Mouse (Mus musculus) mouse embryonic stem cell (cell line): ENCODE measurements around the gene Pik3r2.

Source experiments
- in situ Hi-C, 2 experiments: fragments of 300-500 bp; cut with MboI; formaldehyde crosslinking; loops; 1 replicate in 1 of 2; 3 replicates in 1 of 2; pipeline ENCODE4 v1.14.3; 2019 to 2020; ENCODE audit warnings: low sequenced_read_pairs in 2 of 2, low pct_unique_long_range_greater_than_20kb in 1 of 2, mixed read lengths in 1 of 2; ENCODE audit not compliant: unreplicated experiment in 1 of 2

Pik3r2 gene

GRCm38 (mm10) chr8:70764026-70764425 is 12.5 kb downstream of the Pik3r2 start:
- in situ Hi-C loops, result loop anchor here in 1 of 2 experiments (5.0 kb wide), 1 partner anchor 47 kb away; the partner anchor contains the start of gene Gm3336

DNA sequence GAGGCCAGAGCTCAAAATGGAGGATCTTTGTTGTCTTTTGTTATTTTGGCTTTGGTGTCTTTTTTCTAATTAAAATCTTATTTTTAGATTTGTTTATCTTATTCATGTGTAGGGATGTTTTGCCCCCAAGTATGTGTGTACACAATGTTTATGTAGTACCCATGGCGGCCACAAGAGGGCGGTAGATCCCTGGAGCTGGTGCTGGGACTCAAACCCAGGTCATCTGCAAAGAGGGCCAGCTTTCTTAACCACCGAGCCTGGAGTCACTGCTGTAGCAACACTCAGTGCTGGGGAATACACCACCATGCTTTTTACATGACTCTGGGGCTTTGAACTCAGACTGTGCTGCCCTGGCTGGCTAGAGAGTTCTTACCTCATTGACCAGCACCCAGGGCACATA is 13.2 kb downstream of the Pik3r2 start:
- in situ Hi-C loops, result loop anchor here in 1 of 2 experiments (5.0 kb wide), 1 partner anchor 46 kb away; the partner anchor contains the start of gene Gm3336

GRCm38 (mm10) chr8:70762118-70762517 is 14.4 kb downstream of the Pik3r2 start:
- in situ Hi-C loops, result loop anchor here in 1 of 2 experiments (5.0 kb wide), 1 partner anchor 45 kb away; the partner anchor contains the start of gene Gm3336

- in situ Hi-C loops, result loop anchor here in 1 of 2 experiments (5.0 kb wide), 1 partner anchor 44 kb away; the partner anchor contains the start of gene Gm3336
Measured at GRCm38 (mm10) chr8:70760775-70761406, 15.6 kb downstream of the Pik3r2 start, which contains the start of gene Mpv17l2. Gene Mpv17l2, minus strand, starts transcription at chr8:70760946.

DNA sequence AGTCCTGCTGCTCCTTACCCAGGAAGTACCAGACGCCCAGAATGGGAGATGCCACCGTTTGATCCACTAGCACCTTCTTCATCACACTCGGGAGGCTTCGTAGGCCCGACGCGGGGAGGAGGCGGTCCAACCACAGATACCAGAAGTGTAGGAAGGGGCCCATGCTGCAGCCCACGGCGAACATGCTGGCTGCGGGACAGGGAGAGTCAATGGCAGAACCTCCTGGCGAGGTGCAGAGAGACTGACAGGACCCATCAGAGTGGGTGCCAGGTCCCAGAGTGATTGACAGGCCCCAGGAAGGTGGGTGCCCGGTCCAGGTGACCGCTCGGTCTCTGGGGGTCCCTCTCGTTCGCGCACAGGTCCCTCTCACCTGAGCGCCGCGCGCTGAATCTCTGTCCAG is 16.2 kb downstream of the Pik3r2 start:
- in situ Hi-C loops, result loop anchor here in 1 of 2 experiments (5.0 kb wide), 1 partner anchor 43 kb away; the partner anchor contains the start of gene Gm3336

DNA sequence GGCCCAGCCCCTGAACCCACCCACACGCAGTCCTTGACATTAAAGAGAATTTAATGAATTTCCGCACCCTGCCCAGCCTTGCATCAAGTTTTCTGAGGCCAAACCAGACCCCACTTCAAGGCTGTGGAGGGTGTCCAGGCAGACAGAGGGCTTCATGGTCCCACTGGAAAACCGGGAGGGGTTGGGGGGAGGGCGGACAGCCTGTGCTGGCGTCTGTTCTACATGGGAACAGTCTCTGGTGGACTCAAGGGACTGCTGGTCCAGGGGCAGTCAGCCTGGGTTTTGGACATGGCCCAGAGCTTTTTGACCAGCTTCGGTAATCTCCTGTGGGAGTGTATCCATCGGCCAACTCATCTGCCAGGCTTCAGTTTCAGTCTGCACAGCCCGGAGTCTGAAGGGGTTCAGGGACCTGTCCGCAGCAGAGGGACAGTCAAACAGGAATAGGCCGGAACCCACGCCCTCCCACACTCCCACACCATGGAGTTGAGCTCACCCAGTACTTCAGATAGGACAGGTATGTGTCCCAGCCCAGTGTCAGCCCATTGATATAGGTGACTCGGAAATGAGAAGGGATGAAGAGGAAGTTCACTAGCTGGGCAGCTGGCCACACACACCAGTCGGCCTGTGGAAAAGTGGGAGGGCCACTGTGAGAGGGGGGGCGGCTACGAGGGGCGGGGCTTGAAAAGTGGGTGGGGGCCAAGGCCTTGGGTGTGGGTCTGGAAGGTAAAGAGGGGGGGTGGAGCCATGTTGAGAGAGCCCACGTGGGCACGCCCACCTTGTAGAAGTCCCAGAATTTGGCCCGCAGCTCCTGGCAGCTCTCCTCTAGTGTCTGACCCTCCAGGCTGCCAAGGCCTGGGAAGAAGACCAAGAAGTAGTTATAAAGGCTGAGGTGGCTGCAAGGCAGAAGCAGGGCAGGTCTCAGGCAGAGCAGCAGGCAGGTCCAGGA is 17.6 kb downstream of the Pik3r2 start:
- in situ Hi-C loops, result no loop called here

- in situ Hi-C loops, result no loop called here
Measured at GRCm38 (mm10) chr8:70758308-70758615, 18.3 kb downstream of the Pik3r2 start.

GRCm38 (mm10) chr8:70757523-70758307 is 18.8 kb downstream of the Pik3r2 start:
- in situ Hi-C loops, result no loop called here

DNA sequence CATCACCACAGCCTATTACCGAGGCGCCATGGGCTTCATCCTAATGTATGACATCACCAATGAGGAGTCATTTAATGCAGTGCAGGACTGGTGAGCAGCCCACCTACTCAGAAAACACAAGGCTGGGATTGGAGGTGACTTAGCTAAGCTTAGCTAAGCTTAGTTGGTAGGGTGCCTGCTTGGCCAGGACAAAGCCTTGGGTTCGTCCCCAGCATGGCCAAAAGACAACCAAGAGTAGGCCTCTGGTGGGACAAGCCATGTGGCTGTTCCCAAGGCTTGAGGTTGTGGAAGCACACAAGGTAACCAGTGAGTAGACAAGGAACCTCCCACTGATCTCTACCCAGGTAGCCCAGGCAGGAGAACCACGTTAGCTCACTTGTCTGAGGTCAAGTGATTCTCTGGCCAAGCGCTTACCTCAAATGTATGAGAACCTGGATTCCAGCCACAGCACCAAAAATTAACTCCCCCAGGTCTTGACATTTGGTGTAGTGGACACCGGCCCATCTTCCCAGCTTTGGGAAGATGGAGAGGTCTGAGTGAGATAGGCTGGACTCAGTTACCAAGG is 20.0 kb downstream of the Pik3r2 start:
- in situ Hi-C loops, result no loop called here

GRCm38 (mm10) chr8:70755661-70756475 is 20.6 kb downstream of the Pik3r2 start:
- in situ Hi-C loops, result no loop called here

DNA sequence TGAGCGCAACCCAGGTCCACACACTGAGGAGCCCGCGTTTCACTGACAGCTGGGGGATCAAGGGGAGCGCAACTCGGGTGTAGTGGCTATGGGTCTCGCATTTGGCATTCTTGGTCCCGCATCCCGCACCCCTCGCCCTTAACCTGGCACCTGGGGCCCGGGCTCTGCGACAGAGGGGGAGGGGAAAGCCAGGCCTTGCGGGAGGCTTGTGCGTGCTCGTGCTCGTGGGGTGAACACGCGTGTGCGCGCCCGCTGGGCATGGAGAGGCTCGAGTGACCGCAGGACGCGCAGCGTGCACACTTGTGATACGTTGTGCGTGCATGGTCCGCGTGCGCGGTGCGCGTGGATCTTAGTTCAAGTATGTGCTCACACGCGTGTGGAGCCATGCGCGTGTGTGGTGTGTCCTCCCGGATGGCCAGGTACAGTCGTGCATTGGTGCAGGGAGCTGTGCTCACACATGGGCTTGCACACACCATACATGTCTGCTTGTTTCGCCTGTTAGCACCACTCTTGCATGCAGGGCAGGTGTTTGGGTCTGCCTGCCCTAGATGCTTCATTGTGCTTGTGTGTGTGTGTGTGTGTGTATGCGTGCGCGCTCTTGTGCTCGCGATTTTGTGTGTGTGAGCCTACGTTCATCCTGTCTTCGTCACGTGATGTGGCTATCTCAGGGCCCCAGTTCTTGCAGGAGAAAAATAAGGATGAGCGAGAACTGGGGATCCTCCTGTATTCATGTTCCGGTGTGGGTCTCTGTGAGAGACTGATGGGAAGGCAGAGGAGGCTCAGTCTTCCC is 21.4 kb downstream of the Pik3r2 start:
- in situ Hi-C loops, result loop anchor here in 1 of 2 experiments (5.0 kb wide), 1 partner anchor 43 kb away; no protein-coding TSS in a partner anchor

DNA sequence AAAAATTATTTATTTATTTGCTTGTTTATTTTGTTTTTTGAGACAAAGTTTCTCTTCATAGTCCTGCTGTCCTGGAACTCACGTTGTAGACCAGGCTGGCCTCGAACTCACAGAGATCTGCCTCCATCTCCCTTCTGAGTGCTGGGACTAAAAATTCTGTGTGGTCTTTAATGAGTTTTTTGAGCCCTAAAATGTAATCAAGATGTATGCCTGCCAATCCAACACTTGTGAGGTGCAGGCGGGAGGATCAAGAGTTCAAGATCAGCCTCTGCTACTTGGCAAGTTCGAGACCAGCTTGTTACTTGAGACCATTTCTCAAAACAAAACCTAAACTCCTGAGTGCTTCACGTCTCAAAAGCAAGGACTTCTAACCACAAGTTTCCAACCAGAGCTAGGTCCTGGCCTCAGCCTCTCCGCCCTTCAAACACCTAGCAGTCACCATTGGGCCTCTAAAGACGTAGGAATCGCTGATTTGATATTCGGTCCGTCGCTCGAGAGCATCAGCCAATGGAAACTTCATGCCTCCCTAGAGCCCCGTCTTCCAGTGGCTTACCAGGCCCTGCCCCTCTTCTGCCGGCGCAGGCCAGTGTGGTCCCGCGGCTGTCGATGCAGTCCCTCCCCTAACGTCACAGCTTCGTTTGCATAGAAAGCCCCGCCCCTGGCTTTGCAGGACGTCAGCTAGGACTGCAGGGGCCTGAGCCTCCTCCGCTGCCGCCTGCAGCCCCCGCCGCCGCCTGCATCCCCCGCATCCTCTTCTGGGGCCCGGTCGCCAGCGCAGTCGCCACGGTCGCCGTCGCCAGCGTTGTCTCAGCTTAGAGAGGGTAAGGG is 22.3 kb downstream of the Pik3r2 start, which contains the start of gene Rab3a:
Gene Rab3a, plus strand, starts transcription at position 637 of the 828 bp plus-strand sequence.
- in situ Hi-C loops, result loop anchor here in 1 of 2 experiments (5.0 kb wide), 1 partner anchor 42 kb away; no protein-coding TSS in a partner anchor

DNA sequence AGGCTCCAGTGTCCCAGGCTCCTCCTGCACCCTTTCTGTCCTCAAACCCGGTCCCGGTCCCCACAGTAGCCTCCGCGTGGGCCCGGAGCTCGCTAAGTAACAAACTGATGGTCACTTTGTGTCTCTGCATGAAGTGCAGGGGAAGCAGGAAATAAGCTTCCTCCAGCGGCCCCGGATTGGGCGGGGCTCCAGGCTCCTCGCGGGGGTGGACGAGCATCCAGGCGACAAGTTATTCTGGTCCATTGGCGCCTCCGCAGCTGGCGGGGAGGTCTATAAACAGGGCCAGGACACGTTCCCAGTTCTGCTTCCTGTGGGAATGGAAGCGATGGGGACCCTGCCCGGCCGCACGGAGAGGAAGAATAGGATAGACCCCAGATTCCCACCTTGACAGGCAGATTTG is 23.4 kb downstream of the Pik3r2 start:
- in situ Hi-C loops, result loop anchor here in 1 of 2 experiments (5.0 kb wide), 1 partner anchor 41 kb away; no protein-coding TSS in a partner anchor

DNA sequence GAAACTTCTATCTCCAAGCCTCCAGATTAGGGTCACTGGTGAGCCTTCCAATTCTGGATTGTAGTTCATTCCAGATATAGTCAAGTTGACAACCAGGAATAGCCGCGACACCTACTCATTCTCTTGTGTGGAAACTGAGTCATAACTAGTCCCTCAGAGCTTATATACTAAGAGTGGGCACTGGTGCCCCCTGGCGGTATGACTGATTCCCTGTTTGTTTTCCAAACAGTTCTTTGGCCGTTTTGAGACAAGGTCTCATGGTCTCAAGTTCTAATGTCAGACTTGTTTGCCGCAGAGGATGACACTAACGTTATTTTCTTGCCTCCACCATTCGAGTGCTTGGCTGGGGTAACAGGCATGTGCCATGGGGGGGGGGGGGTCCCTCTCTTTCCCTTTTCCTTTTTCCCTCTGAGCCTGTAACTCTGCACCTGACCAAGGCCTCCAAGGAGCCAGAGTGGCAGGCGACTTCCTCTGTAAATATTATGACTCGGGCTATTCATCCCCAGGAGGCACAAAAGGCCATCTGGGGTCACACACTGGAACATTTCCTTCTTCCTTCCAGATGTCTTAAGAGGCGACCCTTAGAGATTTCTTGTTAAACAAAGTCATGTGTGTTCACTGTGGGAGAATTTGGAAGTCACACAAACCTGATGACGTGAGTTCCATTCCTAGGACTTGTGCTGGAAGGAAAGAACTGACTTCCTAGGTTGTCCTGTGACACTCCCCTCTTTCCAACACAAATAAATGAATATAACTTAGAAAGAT is 24.3 kb downstream of the Pik3r2 start:
- in situ Hi-C loops, result loop anchor here in 1 of 2 experiments (5.0 kb wide), 1 partner anchor 40 kb away; no protein-coding TSS in a partner anchor

GRCm38 (mm10) chr8:70750128-70750680 is 26.3 kb downstream of the Pik3r2 start:
- in situ Hi-C loops, result loop anchor here in 1 of 2 experiments (5.0 kb wide), 1 partner anchor 38 kb away; no protein-coding TSS in a partner anchor
